Mouse (Mus musculus) olfactory bulb, adult 2 months (tissue): ENCODE measurements around the gene Nt5c2.

ENCODE experiments used
- CTCF ChIP-seq: fragments of 200-500 bp; IDR thresholded peaks from 2 replicates; pipeline ENCODE4 v1.5.1; 2012; ENCODE audit warnings: low read depth, mild to moderate bottlenecking, low read length, moderate library complexity; ENCODE audit not compliant: insufficient read depth
- POLR2A ChIP-seq: fragments of 200-500 bp; IDR thresholded peaks from 2 replicates; pipeline ENCODE4 v1.6.1; 2012; ENCODE audit warnings: mild to moderate bottlenecking, low read depth, low read length, moderate library complexity; ENCODE audit not compliant: insufficient read depth

- peak; percentile 79 for TF ChIP-seq POLR2A
- no peak for TF ChIP-seq CTCF
These were observed at the start of gene Nt5c2, which contains the start of gene Ina for GRCm38 (mm10) chr19:47014447-47015381.
